19 mouse cellular contexts compared by ENCODE assay signal in genomic region chr9:121127025-121127424, GRCm38 (mm10).
DNase-seq lines count a peak whose midpoint lies in the region; ATAC-seq and TF ChIP-seq lines count a peak whose summit lies in the region.
"Had no signal": no experiment of that assay in that cellular context is flagged by ENCODE, and none has a peak within 500 bp of the region (broad histone marks: within the 10 kb centered on the region; RNA-seq: fewer than 3 reads in every experiment).

No protein-coding gene starts in this region.

- intact Hi-C loops in left cerebral cortex, postnatal 4 days (cut with DNase I) = no loop called here
- intact Hi-C loops in left cerebral cortex, adult 2 months (cut with DNase I) = no loop called here

- 69% methylated on average over 2 of the region's 2 CpGs for WGBS in embryonic facial prominence, embryonic 11.5 days
- WGBS in embryonic facial prominence, embryonic 10.5 days = 82% methylated on average over 2 of the region's 2 CpGs
- 47% methylated on average over 2 of the region's 2 CpGs for WGBS in hindbrain, postnatal 0 days
- WGBS in intestine, embryonic 16.5 days = 69% methylated on average over 2 of the region's 2 CpGs

- no peak for TF ChIP-seq CTCF in left cerebral cortex, adult 2 months (IDR thresholded peaks at IDR 0.05)
- no peak for TF ChIP-seq CTCF in hindbrain, postnatal 0 days (IDR thresholded peaks at IDR 0.05; ENCODE audit: low read depth)

- H3K4me2 ChIP-seq in embryonic facial prominence, embryonic 11.5 days (ENCODE audit: low read depth, low read length) = no peak overlapping the region
- no peak overlapping the region for H3K4me2 ChIP-seq in hindbrain, postnatal 0 days (ENCODE audit: low read depth, low read length)
- H3K4me2 ChIP-seq in intestine, embryonic 16.5 days (ENCODE audit: low read depth, low read length) = no peak overlapping the region
- H3K4me2 ChIP-seq: embryonic facial prominence, embryonic 12.5 days; intestine, embryonic 15.5 days; stomach, embryonic 15.5 days had no signal

- peak; percentile 11 for DNase-seq in embryonic facial prominence, embryonic 11.5 days (ENCODE audit: low spot score)
- DNase-seq in embryonic facial prominence, embryonic 10.5 days (ENCODE audit: low spot score) = no peak
- DNase-seq in left cerebral cortex, postnatal 4 days = peak; percentile 59
- DNase-seq in left cerebral cortex, adult 2 months (ENCODE audit: extremely low spot score in 1 of 2, low spot score in 2 of 2) = no peak
- peak; percentile 66 for DNase-seq in NIH3T3 (ENCODE audit: low read depth)
- peak; percentile 80 for DNase-seq in hindbrain, postnatal 0 days (ENCODE audit: low spot score)
- DNase-seq in left cerebral cortex, adult 8-10 months (ENCODE audit: low spot score in 2 of 2) = no peak
- DNase-seq: adrenal gland, adult 8-10 months; B cell, adult 2 months; cerebellum, adult 9-10 months; gastrocnemius, postnatal 10 days; heart, postnatal 10 days; lung, adult 2 months had no signal

- H3K9me3 ChIP-seq in embryonic facial prominence, embryonic 11.5 days (replicated peaks; ENCODE audit: control insufficient read depth, low read length) = no peaks in the 10 kb centered on the region
- no peaks in the 10 kb centered on the region for H3K9me3 ChIP-seq in embryonic facial prominence, embryonic 10.5 days
- no peaks in the 10 kb centered on the region for H3K9me3 ChIP-seq in hindbrain, postnatal 0 days (ENCODE audit: low read length)
- no peaks in the 10 kb centered on the region for H3K9me3 ChIP-seq in intestine, embryonic 16.5 days (ENCODE audit: control insufficient read depth, low read length)
- H3K9me3 ChIP-seq: embryonic facial prominence, embryonic 12.5 days; intestine, embryonic 15.5 days; stomach, embryonic 15.5 days had no signal

- ATAC-seq in embryonic facial prominence, embryonic 11.5 days (replicated peaks; ENCODE audit: insufficient number of reproducible peaks, low FRiP score, low TSS enrichment, low read depth) = no peak
- peak; percentile 84 for ATAC-seq in hindbrain, postnatal 0 days
- ATAC-seq in intestine, embryonic 16.5 days = no peak
- ATAC-seq: intestine, embryonic 15.5 days had no signal

- no peak overlapping the region for H3K9ac ChIP-seq in embryonic facial prominence, embryonic 11.5 days (replicated peaks; ENCODE audit: low read length)
- H3K9ac ChIP-seq in hindbrain, postnatal 0 days (replicated peaks; ENCODE audit: low read length) = no peak overlapping the region
- no peak overlapping the region for H3K9ac ChIP-seq in intestine, embryonic 16.5 days (ENCODE audit: low read depth, low read length)
- H3K9ac ChIP-seq: embryonic facial prominence, embryonic 12.5 days; intestine, embryonic 15.5 days; stomach, embryonic 15.5 days had no signal

- H3K4me1 ChIP-seq in embryonic facial prominence, embryonic 11.5 days (ENCODE audit: control insufficient read depth, insufficient read depth, low read length) = no peaks in the 10 kb centered on the region
- H3K4me1 ChIP-seq in embryonic facial prominence, embryonic 10.5 days = peaks cover 13% of the 10 kb centered on the region
- no peaks in the 10 kb centered on the region for H3K4me1 ChIP-seq in hindbrain, postnatal 0 days (ENCODE audit: insufficient read depth, low read length)
- 0 out of 2 replicates have a peak, but pooled peaks cover 2% of the 10 kb centered on the region for H3K4me1 ChIP-seq in intestine, embryonic 16.5 days (ENCODE audit: control insufficient read depth, insufficient read depth, low read length)
- H3K4me1 ChIP-seq: embryonic facial prominence, embryonic 12.5 days; intestine, embryonic 15.5 days had no signal

- no peaks in the 10 kb centered on the region for H3K27me3 ChIP-seq in embryonic facial prominence, embryonic 11.5 days (ENCODE audit: control insufficient read depth, insufficient read depth, low read length)
- no peaks in the 10 kb centered on the region for H3K27me3 ChIP-seq in embryonic facial prominence, embryonic 10.5 days (replicated peaks; ENCODE audit: low read depth, poor library complexity, severe bottlenecking)
- no peaks in the 10 kb centered on the region for H3K27me3 ChIP-seq in hindbrain, postnatal 0 days (ENCODE audit: insufficient read depth, low read length)
- no peaks in the 10 kb centered on the region for H3K27me3 ChIP-seq in intestine, embryonic 16.5 days (replicated peaks; ENCODE audit: control insufficient read depth, insufficient read depth, low read length)
- H3K27me3 ChIP-seq: embryonic facial prominence, embryonic 12.5 days; intestine, embryonic 15.5 days; stomach, embryonic 15.5 days had no signal

- H3K27ac ChIP-seq in embryonic facial prominence, embryonic 11.5 days (replicated peaks; ENCODE audit: low read depth, low read length) = no peak overlapping the region
- no peak overlapping the region for H3K27ac ChIP-seq in embryonic facial prominence, embryonic 10.5 days (replicated peaks)
- no peak overlapping the region for H3K27ac ChIP-seq in left cerebral cortex, adult 2 months
- H3K27ac ChIP-seq in hindbrain, postnatal 0 days = no peak overlapping the region
- no peak overlapping the region for H3K27ac ChIP-seq in intestine, embryonic 16.5 days (ENCODE audit: low read length)
- H3K27ac ChIP-seq: embryonic facial prominence, embryonic 12.5 days; intestine, embryonic 15.5 days; kidney, postnatal 0 days; layer of hippocampus, adult 2 months; stomach, embryonic 15.5 days had no signal

- no peaks in the 10 kb centered on the region for H3K36me3 ChIP-seq in embryonic facial prominence, embryonic 11.5 days (replicated peaks; ENCODE audit: control insufficient read depth, insufficient read depth, low read depth, low read length)
- 0 out of 2 replicates have a peak, but pooled peaks cover 4% of the 10 kb centered on the region for H3K36me3 ChIP-seq in embryonic facial prominence, embryonic 10.5 days (replicated peaks)
- H3K36me3 ChIP-seq in hindbrain, postnatal 0 days (ENCODE audit: insufficient read depth, low read length) = no peaks in the 10 kb centered on the region
- no peaks in the 10 kb centered on the region for H3K36me3 ChIP-seq in intestine, embryonic 16.5 days (ENCODE audit: control insufficient read depth, insufficient read depth, low read length)
- H3K36me3 ChIP-seq: embryonic facial prominence, embryonic 12.5 days; intestine, embryonic 15.5 days; stomach, embryonic 15.5 days had no signal

- no peak overlapping the region for H3K4me3 ChIP-seq in embryonic facial prominence, embryonic 11.5 days (ENCODE audit: low read depth, low read length)
- H3K4me3 ChIP-seq in embryonic facial prominence, embryonic 10.5 days = no peak overlapping the region
- no peak overlapping the region for H3K4me3 ChIP-seq in left cerebral cortex, adult 2 months
- no peak overlapping the region for H3K4me3 ChIP-seq in hindbrain, postnatal 0 days (ENCODE audit: low read length)
- H3K4me3 ChIP-seq in intestine, embryonic 16.5 days (ENCODE audit: low read length) = no peak overlapping the region
- H3K4me3 ChIP-seq: embryonic facial prominence, embryonic 12.5 days; intestine, embryonic 15.5 days; layer of hippocampus, adult 2 months; stomach, embryonic 15.5 days had no signal

Comparison
In these comparisons a context has a peak if more than half of its experiments do, and no peak if none do; other contexts are left out.
1. DNase-seq: peak in embryonic facial prominence, embryonic 11.5 days (single experiment), left cerebral cortex, postnatal 4 days (single experiment), NIH3T3 (single experiment) and hindbrain, postnatal 0 days (single experiment); none in embryonic facial prominence, embryonic 10.5 days (single experiment), left cerebral cortex, adult 2 months (0 of 2) and left cerebral cortex, adult 8-10 months (0 of 2).